Mouse (Mus musculus): ENCODE data around the gene Klrb1a.
"Not testable (repeated sequence)": the region's sequence is repeated elsewhere in the genome, so short reads cannot be mapped to it uniquely, and the experiment has no call there.

Gene Klrb1a

GRCm38 (mm10) chr6:128623433-128623832, at the start of gene Klrb1a:
Gene Klrb1a (minus strand): TSS chr6:128623533.
- DNase-seq (ENCODE audit: low spot score), result not testable (repeated sequence)

- no peak for DNase-seq (ENCODE audit: low spot score)
Measured at GRCm38 (mm10) chr6:128669936-128670335, 46.6 kb upstream of the Klrb1a start.

- no peak for DNase-seq (ENCODE audit: low spot score)
Measured at GRCm38 (mm10) chr6:128662206-128662605, 38.9 kb upstream of the Klrb1a start, which contains the start of gene Clec2h. Gene Clec2h (plus strand): TSS chr6:128662385.

GRCm38 (mm10) chr6:128661249-128661648, 37.9 kb upstream of the Klrb1a start:
- no peak for DNase-seq (ENCODE audit: low spot score)

- no peak for DNase-seq (ENCODE audit: low spot score)
Measured at GRCm38 (mm10) chr6:128652938-128653337, 29.6 kb upstream of the Klrb1a start.

GRCm38 (mm10) chr6:128650827-128651226, 27.5 kb upstream of the Klrb1a start:
- DNase-seq (ENCODE audit: low spot score), result not testable (repeated sequence)

GRCm38 (mm10) chr6:128650187-128650586, 26.9 kb upstream of the Klrb1a start:
- DNase-seq (ENCODE audit: low spot score), result no peak

- no peak for DNase-seq (ENCODE audit: low spot score)
Measured at GRCm38 (mm10) chr6:128649681-128650080, 26.3 kb upstream of the Klrb1a start.

- DNase-seq (ENCODE audit: low spot score), result not testable (repeated sequence)
Measured at GRCm38 (mm10) chr6:128645708-128646107, 22.4 kb upstream of the Klrb1a start.

GRCm38 (mm10) chr6:128644694-128645093, 21.4 kb upstream of the Klrb1a start:
- DNase-seq (ENCODE audit: low spot score), result not testable (repeated sequence)

- DNase-seq (ENCODE audit: low spot score), result no peak
Measured at GRCm38 (mm10) chr6:128643999-128644398, 20.7 kb upstream of the Klrb1a start.

- no peak for DNase-seq (ENCODE audit: low spot score)
Measured at GRCm38 (mm10) chr6:128641116-128641716, 17.9 kb upstream of the Klrb1a start.

GRCm38 (mm10) chr6:128640673-128641072, 17.3 kb upstream of the Klrb1a start:
- DNase-seq (ENCODE audit: low spot score), result no peak

GRCm38 (mm10) chr6:128630912-128631905, 7.9 kb upstream of the Klrb1a start:
- not testable (repeated sequence) for DNase-seq (ENCODE audit: low spot score)

GRCm38 (mm10) chr6:128629771-128630739, 6.7 kb upstream of the Klrb1a start:
- DNase-seq (ENCODE audit: low spot score), result peak; percentile 9

GRCm38 (mm10) chr6:128625246-128625645, 1.9 kb upstream of the Klrb1a start:
- DNase-seq (ENCODE audit: low spot score), result not testable (repeated sequence)

GRCm38 (mm10) chr6:128624425-128624824, 1.1 kb upstream of the Klrb1a start:
- DNase-seq (ENCODE audit: low spot score), result no peak

GRCm38 (mm10) chr6:128622733-128623132, 600 bp downstream of the Klrb1a start:
- no peak for DNase-seq (ENCODE audit: low spot score)

GRCm38 (mm10) chr6:128606350-128606749, 17.0 kb downstream of the Klrb1a start:
- DNase-seq (ENCODE audit: low spot score), result no peak

GRCm38 (mm10) chr6:128604512-128604911, 18.8 kb downstream of the Klrb1a start:
- DNase-seq (ENCODE audit: low spot score), result no peak

- no peak for DNase-seq (ENCODE audit: low spot score)
Measured at GRCm38 (mm10) chr6:128602463-128603201, 20.7 kb downstream of the Klrb1a start.
